29 mouse cellular contexts compared by ENCODE assay signal in the genomic region with DNA sequence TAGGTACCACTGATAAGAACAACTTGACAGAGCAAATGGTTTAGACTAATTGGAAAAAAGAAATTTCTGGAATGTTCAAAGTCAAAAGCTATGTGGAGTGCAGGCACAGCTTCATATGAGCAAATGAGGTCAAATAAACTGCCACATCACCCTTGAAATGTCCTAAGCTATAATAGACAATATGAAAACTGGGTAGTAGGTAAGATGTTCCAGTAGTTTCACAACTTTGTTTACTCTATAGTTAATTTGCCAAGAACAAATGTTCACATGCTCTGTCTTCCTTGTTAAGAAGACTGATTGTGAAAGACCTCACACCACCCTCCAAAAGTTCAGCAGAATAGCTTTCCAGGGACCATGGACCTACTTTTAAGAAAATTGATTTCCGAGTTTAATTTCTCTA.
A peak's percentile ranks its signal among the peaks of the same experiment; 100 is the strongest.
DNase-seq lines count a peak whose midpoint lies in the region; ATAC-seq and TF ChIP-seq lines count a peak whose summit lies in the region.
"Had no signal": no experiment of that assay in that cellular context is flagged by ENCODE, and none has a peak within 500 bp of the region (broad histone marks: within the 10 kb centered on the region; RNA-seq: fewer than 3 reads in every experiment).

No protein-coding gene starts in this region.

- H3K4me1 ChIP-seq in liver, adult 2 months (ENCODE audit: control insufficient read depth, insufficient read depth, low read length) = peaks cover 2% of the 10 kb centered on the region
- no peaks in the 10 kb centered on the region for H3K4me1 ChIP-seq in liver, embryonic 12.5 days
- H3K4me1 ChIP-seq in lung, postnatal 0 days (ENCODE audit: insufficient read depth, low read depth, low read length) = no peaks in the 10 kb centered on the region
- H3K4me1 ChIP-seq: embryonic facial prominence, embryonic 13.5 days; embryonic facial prominence, embryonic 15.5 days; forebrain, embryonic 10.5 days; forebrain, embryonic 12.5 days had no signal

- no peaks in the 10 kb centered on the region for H3K79me2 ChIP-seq in liver, adult 2 months (ENCODE audit: control insufficient read depth, insufficient read depth, low read length)

- H3K27me3 ChIP-seq in liver, adult 2 months (ENCODE audit: control insufficient read depth, insufficient read depth, low read length) = no peaks in the 10 kb centered on the region
- H3K27me3 ChIP-seq in liver, embryonic 12.5 days (replicated peaks) = no peaks in the 10 kb centered on the region
- H3K27me3 ChIP-seq in lung, postnatal 0 days (replicated peaks; ENCODE audit: insufficient read depth, low read length) = no peaks in the 10 kb centered on the region
- H3K27me3 ChIP-seq: CH12.LX; embryonic facial prominence, embryonic 13.5 days; embryonic facial prominence, embryonic 15.5 days; forebrain, embryonic 12.5 days; Patski had no signal

- ATAC-seq in liver, embryonic 12.5 days = no peak
- no peak for ATAC-seq in lung, postnatal 0 days
- ATAC-seq: activated CD4-positive, CD25-positive, alpha-beta regulatory T cell, adult 4 months; CD4-positive, CD25-positive, alpha-beta regulatory T cell, adult 4 months; forebrain, embryonic 14.5 days; forebrain, embryonic 16.5 days; Patski had no signal

- H3K4me2 ChIP-seq in liver, embryonic 12.5 days = no peak overlapping the region
- H3K4me2 ChIP-seq in lung, postnatal 0 days (replicated peaks; ENCODE audit: low read depth, low read length) = no peak overlapping the region
- H3K4me2 ChIP-seq: embryonic facial prominence, embryonic 13.5 days; embryonic facial prominence, embryonic 15.5 days; forebrain, embryonic 12.5 days had no signal

- no peaks in the 10 kb centered on the region for H3K9me3 ChIP-seq in liver, embryonic 12.5 days (replicated peaks)
- no peaks in the 10 kb centered on the region for H3K9me3 ChIP-seq in lung, postnatal 0 days (ENCODE audit: low read length)
- H3K9me3 ChIP-seq: embryonic facial prominence, embryonic 13.5 days; embryonic facial prominence, embryonic 15.5 days; forebrain, embryonic 10.5 days; forebrain, embryonic 12.5 days; G1E had no signal

- TF ChIP-seq POLR2A in liver, adult 2 months (IDR thresholded peaks at IDR 0.05; ENCODE audit: extremely low read depth, insufficient read depth, low read length) = no peak

- peak; percentile 37; the same call in 1 of the 2 replicates for TF ChIP-seq EP300 in lung, postnatal 0 days (IDR thresholded peaks at IDR 0.05)

- TF ChIP-seq CTCF in liver, adult 2 months (IDR thresholded peaks at IDR 0.05; ENCODE audit: low read depth, low read length) = no peak
- TF ChIP-seq CTCF in lung, postnatal 0 days (IDR thresholded peaks at IDR 0.05) = no peak

- H3K36me3 ChIP-seq in liver, adult 2 months (ENCODE audit: control insufficient read depth, insufficient read depth, low read length) = no peaks in the 10 kb centered on the region
- H3K36me3 ChIP-seq in liver, embryonic 12.5 days = no peaks in the 10 kb centered on the region
- no peaks in the 10 kb centered on the region for H3K36me3 ChIP-seq in lung, postnatal 0 days (ENCODE audit: insufficient read depth, low read length)
- H3K36me3 ChIP-seq: embryonic facial prominence, embryonic 13.5 days; embryonic facial prominence, embryonic 15.5 days; forebrain, embryonic 10.5 days; forebrain, embryonic 12.5 days; G1E had no signal

- H3K9ac ChIP-seq in liver, adult 2 months (ENCODE audit: low read depth, low read length) = no peak overlapping the region
- no peak overlapping the region for H3K9ac ChIP-seq in liver, embryonic 12.5 days
- H3K9ac ChIP-seq in lung, postnatal 0 days (replicated peaks; ENCODE audit: low read depth) = no peak overlapping the region
- H3K9ac ChIP-seq: embryonic facial prominence, embryonic 13.5 days; embryonic facial prominence, embryonic 15.5 days; forebrain, embryonic 12.5 days had no signal

- no peak overlapping the region for H3K27ac ChIP-seq in liver, adult 2 months (replicated peaks; ENCODE audit: insufficient read depth, low read depth, low read length)
- H3K27ac ChIP-seq in liver, embryonic 12.5 days = no peak overlapping the region
- no peak overlapping the region for H3K27ac ChIP-seq in lung, postnatal 0 days (ENCODE audit: low read length)
- H3K27ac ChIP-seq: embryonic facial prominence, embryonic 13.5 days; embryonic facial prominence, embryonic 15.5 days; forebrain, embryonic 10.5 days; forebrain, embryonic 12.5 days had no signal

- 27% methylated on average over 1 of the region's 1 CpGs for WGBS in liver, adult 2 months
- 64% methylated on average over 1 of the region's 1 CpGs for WGBS in liver, embryonic 12.5 days (ENCODE audit: insufficient replicate concordance)
- 85% methylated on average over 1 of the region's 1 CpGs for WGBS in lung, postnatal 0 days

- H3K4me3 ChIP-seq in liver, adult 2 months (ENCODE audit: insufficient read depth, low read depth, low read length) = no peak overlapping the region
- H3K4me3 ChIP-seq in liver, embryonic 12.5 days = no peak overlapping the region
- H3K4me3 ChIP-seq in lung, postnatal 0 days (ENCODE audit: low read depth, low read length) = no peak overlapping the region
- H3K4me3 ChIP-seq: embryonic facial prominence, embryonic 13.5 days; embryonic facial prominence, embryonic 15.5 days; erythroblast, embryonic 14.5 days; forebrain, embryonic 10.5 days; forebrain, embryonic 12.5 days had no signal

- DNase-seq in liver, adult 2 months (ENCODE audit: extremely low read depth, low read depth, low spot score) = peak; percentile 94
- peak; percentile 56 for DNase-seq in lung, postnatal 0 days (ENCODE audit: low spot score)
- DNase-seq in lung, postnatal 4 days = no peak
- DNase-seq in lung, postnatal 36 days = peak; percentile 24
- DNase-seq in lung, postnatal 10 days = no peak
- DNase-seq: adrenal gland, adult 2 months; adrenal gland, postnatal 10 days; adrenal gland, postnatal 25 days; B cell, adult 2 months; cerebellum, adult 11 months; cerebellum, adult 18-20 months; cerebellum, adult 8-10 months; cerebellum, adult 9-11 months; cerebellum, postnatal 14 days; cerebellum, postnatal 36 days; embryo, embryonic 11 days had no signal

Comparison
In these comparisons a context has a peak if more than half of its experiments do, and no peak if none do; other contexts are left out.
1. DNase-seq: peak in liver, adult 2 months (single experiment), lung, postnatal 0 days (single experiment) and lung, postnatal 36 days (single experiment); none in lung, postnatal 4 days (0 of 2) and lung, postnatal 10 days (single experiment).